Mouse (Mus musculus) hindbrain, postnatal 0 days (tissue): ENCODE data around the gene Vstm2l. TPM values are rescaled to one million over a fixed set of nuclear protein-coding genes. Genes with fewer than 3 reads are reported as not detected.

ENCODE experiments used
- ATAC-seq: fragments of 200-750 bp; cut with Nextera tagmentation; 2 replicates; pipeline ENCODE4 v1.8.0; 2017; ENCODE audit warnings: mild to moderate bottlenecking, moderate TSS enrichment, moderate library complexity
- DNase-seq: peaks from one replicate; pipeline ENCODE4 v3.0.0-alpha.2; 2015; ENCODE audit warnings: low spot score
- H3K27ac ChIP-seq: fragments of 300-500 bp; sonication (generic); 2 replicates; pipeline ENCODE4 v1.5.1; 2014; ENCODE audit warnings: mild to moderate bottlenecking
- H3K27me3 ChIP-seq: fragments of 300-500 bp; sonication (generic); 2 replicates; pipeline ENCODE4 v1.6.1; 2014; ENCODE audit warnings: low read length, mixed read lengths; ENCODE audit not compliant: insufficient read depth
- H3K36me3 ChIP-seq: fragments of 300-500 bp; sonication (generic); 2 replicates; pipeline ENCODE4 v1.6.1; 2014; ENCODE audit warnings: low read length, mixed read lengths; ENCODE audit not compliant: insufficient read depth
- H3K4me1 ChIP-seq: fragments of 300-500 bp; sonication (generic); 2 replicates; pipeline ENCODE4 v1.6.1; 2014; ENCODE audit warnings: antibody characterized with exemption, low read length, mixed read lengths; ENCODE audit not compliant: insufficient read depth
- H3K4me2 ChIP-seq: fragments of 300-500 bp; sonication (generic); 2 replicates; pipeline ENCODE4 v1.6.1; 2014; ENCODE audit warnings: low read depth, mild to moderate bottlenecking, low read length, moderate library complexity, mixed read lengths
- H3K4me3 ChIP-seq: fragments of 300-500 bp; sonication (generic); 2 replicates; pipeline ENCODE4 v1.5.1; 2014; ENCODE audit warnings: low read length
- H3K9ac ChIP-seq: fragments of 300-500 bp; sonication (generic); replicated peaks from 2 replicates; pipeline ENCODE4 v1.6.1; 2014; ENCODE audit warnings: mild to moderate bottlenecking, low read length, moderate library complexity, mixed read lengths
- H3K9me3 ChIP-seq: fragments of 300-500 bp; sonication (generic); 2 replicates; pipeline ENCODE4 v1.6.1; 2016; ENCODE audit warnings: low read length, mixed read lengths
- CTCF ChIP-seq: IDR thresholded peaks from 2 replicates; pipeline ENCODE4 v1.5.1; 2016; ENCODE audit warnings: antibody characterized with exemption, control low read depth, low read depth
- WGBS: fragments of 180-500 bp; shearing (Covaris S2); extraction: QIAGEN DNeasy Blood & Tissue Kit; methylation state at CpG from one replicate; pipeline ENCODE4 v1.1.7; 2014; 5-methylcytosine and 5-hydroxymethylcytosine counted together
- polyA plus RNA-seq: library from polyadenylated mRNA; unstranded; fragments of >200 nt; fragmentation: Nextera tagmentation; extraction: Ambion mirVana; gene quantifications from 2 replicates; pipeline ENCODE4 v1.2.1, GENCODE M21; 2015
- total RNA-seq: library from RNA; depleted of rRNA; stranded (reverse); fragments of >200 nt; gene quantifications from 2 replicates; pipeline ENCODE4 v1.2.3, GENCODE M21; 2014

Gene Vstm2l
- total and polyA plus RNA-seq, 2 experiments from 2014 or later, result 46.4 to 326 TPM

DNA sequence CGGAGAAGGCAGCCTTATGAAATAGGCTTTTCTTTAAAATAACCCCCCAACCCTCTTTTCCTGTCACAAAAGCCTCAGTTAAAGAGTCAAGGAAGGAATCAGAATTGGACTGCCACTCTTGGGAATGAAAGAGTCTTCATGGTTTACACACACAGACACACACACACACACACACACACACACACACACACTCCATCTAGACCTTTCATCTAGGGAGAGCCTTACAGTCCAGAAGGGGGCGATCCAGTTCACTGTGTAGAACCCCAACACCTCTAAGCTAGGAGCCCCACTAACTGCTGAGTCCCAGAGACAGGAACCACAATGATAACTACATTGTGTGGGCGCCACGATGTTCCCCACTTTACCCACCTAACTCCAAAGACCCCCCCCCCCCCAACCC, 748 bp upstream of the Vstm2l start:
- Histone ChIP-seq H3K27me3 (0 out of 2 replicates have a peak, but pooled peaks cover 7% of the 10 kb centered on the region), H3K27ac (no peak overlapping the region), H3K4me3 (peak overlapping the region; percentile 57), H3K9me3 (no peaks in the 10 kb centered on the region), H3K4me1 (no peaks in the 10 kb centered on the region; the same call in 1 of the 2 replicates), H3K4me2 (peak overlapping the region; percentile 74), H3K9ac (peak overlapping the region; percentile 58; the same call in 1 of the 2 replicates), H3K36me3 (no peaks in the 10 kb centered on the region)
- TF ChIP-seq CTCF, result peak; percentile 55
- 3% methylated on average over 4 of the region's 4 CpGs for WGBS
- DNase-seq (peak; percentile 61), ATAC-seq (peak; percentile 30; the same call in 1 of the 2 replicates)

GRCm38 (mm10) chr2:157914889-157915517, 550 bp downstream of the Vstm2l start:
- peak overlapping the region; percentile 77 for H3K27ac ChIP-seq
- peak overlapping the region; percentile 74 for H3K4me2 ChIP-seq
- H3K9me3 ChIP-seq, result no peaks in the 10 kb centered on the region
- peak; percentile 44; the same call in 1 of the 2 replicates for ATAC-seq
- H3K27me3 ChIP-seq, result 0 out of 2 replicates have a peak, but pooled peaks cover 7% of the 10 kb centered on the region
- H3K4me1 ChIP-seq, result no peaks in the 10 kb centered on the region; the same call in 1 of the 2 replicates
- DNase-seq, result peak; percentile 45
- whole genome bisulfite sequencing, result 30% methylated on average over 37 of the region's 43 CpGs
- H3K4me3 ChIP-seq, result peak overlapping the region; percentile 57
- no peaks in the 10 kb centered on the region for H3K36me3 ChIP-seq
- H3K9ac ChIP-seq, result peak overlapping the region; percentile 58
- TF ChIP-seq CTCF, result peak; percentile 48

- H3K27ac ChIP-seq, result no peak overlapping the region
- ATAC-seq (no peak), DNase-seq (no peak)
- 4% methylated on average over 10 of the region's 10 CpGs for WGBS
- H3K36me3 ChIP-seq, result no peaks in the 10 kb centered on the region
- no peak for TF ChIP-seq CTCF
- no peaks in the 10 kb centered on the region for H3K9me3 ChIP-seq
- H3K4me2 ChIP-seq, result peak overlapping the region; percentile 46
- H3K27me3 ChIP-seq, result 0 out of 2 replicates have a peak, but pooled peaks cover 7% of the 10 kb centered on the region
- no peak overlapping the region for H3K9ac ChIP-seq
- H3K4me1 ChIP-seq, result peaks cover 17% of the 10 kb centered on the region
- peak overlapping the region; percentile 8; the same call in 1 of the 2 replicates for H3K4me3 ChIP-seq
Observed at GRCm38 (mm10) chr2:157918529-157918928, 4.1 kb downstream of the Vstm2l start.

- DNase-seq (peak; percentile 54), ATAC-seq (no peak)
- peaks cover 19% of the 10 kb centered on the region for H3K4me1 ChIP-seq
- no peaks in the 10 kb centered on the region for H3K36me3 ChIP-seq
- H3K4me3 ChIP-seq, result no peak overlapping the region
- TF ChIP-seq CTCF, result no peak
- 0 out of 2 replicates have a peak overlapping the region, but pooled peaks have one; percentile 16 for H3K4me2 ChIP-seq
- H3K27me3 ChIP-seq, result no peaks in the 10 kb centered on the region
- H3K27ac ChIP-seq, result no peak overlapping the region
- H3K9ac ChIP-seq, result 0 out of 2 replicates have a peak overlapping the region, but pooled peaks have one; percentile 3
- whole genome bisulfite sequencing, result 36% methylated on average over 7 of the region's 7 CpGs
- no peaks in the 10 kb centered on the region for H3K9me3 ChIP-seq
Observed at GRCm38 (mm10) chr2:157921551-157921950, 7.1 kb downstream of the Vstm2l start.

DNA sequence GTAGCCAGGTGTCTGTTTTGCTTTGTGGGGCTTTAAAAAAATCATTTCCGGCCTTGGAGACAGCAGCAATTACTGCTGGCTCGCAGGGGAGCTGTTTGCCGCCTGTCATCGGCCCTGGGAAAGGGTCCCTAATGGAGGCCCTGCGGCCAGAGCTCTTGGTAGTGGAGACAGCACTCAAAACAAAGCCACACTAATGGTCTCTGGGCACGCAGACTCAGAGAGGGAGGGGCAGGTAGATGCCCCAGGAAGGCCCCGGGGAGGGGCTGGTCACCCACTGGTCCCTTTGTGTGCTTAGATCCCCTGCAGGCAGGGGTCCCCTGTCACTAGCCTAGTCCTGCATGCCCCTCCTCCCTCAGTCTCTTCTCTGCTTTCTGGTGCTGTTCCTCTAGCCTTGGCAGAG, 9.0 kb downstream of the Vstm2l start:
- Histone ChIP-seq H3K4me2 (peak overlapping the region; percentile 21), H3K4me3 (no peak overlapping the region), H3K27ac (no peak overlapping the region), H3K9ac (no peak overlapping the region), H3K4me1 (peaks cover 19% of the 10 kb centered on the region), H3K27me3 (no peaks in the 10 kb centered on the region), H3K9me3 (no peaks in the 10 kb centered on the region), H3K36me3 (no peaks in the 10 kb centered on the region)
- peak; percentile 30 for DNase-seq
- ATAC-seq, result no peak
- TF ChIP-seq CTCF, result no peak
- 5% methylated on average over 7 of the region's 7 CpGs for WGBS

- H3K9me3 ChIP-seq, result no peaks in the 10 kb centered on the region
- ATAC-seq (no peak), DNase-seq (no peak)
- peaks cover 19% of the 10 kb centered on the region for H3K4me1 ChIP-seq
- 52% methylated on average over 5 of the region's 5 CpGs for WGBS
- no peak overlapping the region for H3K4me2 ChIP-seq
- H3K4me3 ChIP-seq, result no peak overlapping the region
- TF ChIP-seq CTCF, result no peak
- H3K36me3 ChIP-seq, result no peaks in the 10 kb centered on the region
- H3K27me3 ChIP-seq, result no peaks in the 10 kb centered on the region
- no peak overlapping the region for H3K9ac ChIP-seq
- H3K27ac ChIP-seq, result no peak overlapping the region
Observed at GRCm38 (mm10) chr2:157924504-157924903, 10.1 kb downstream of the Vstm2l start.

GRCm38 (mm10) chr2:157926502-157926901, 12.0 kb downstream of the Vstm2l start:
- WGBS, result 34% methylated on average over 7 of the region's 7 CpGs
- TF ChIP-seq CTCF, result no peak
- ATAC-seq (no peak), DNase-seq (peak; percentile 27)
- no peak overlapping the region for H3K4me2 ChIP-seq
- H3K27ac ChIP-seq, result 0 out of 2 replicates have a peak overlapping the region, but pooled peaks have one; percentile 1
- no peaks in the 10 kb centered on the region for H3K36me3 ChIP-seq
- H3K4me1 ChIP-seq, result peaks cover 17% of the 10 kb centered on the region
- no peaks in the 10 kb centered on the region for H3K9me3 ChIP-seq
- no peak overlapping the region for H3K4me3 ChIP-seq
- H3K27me3 ChIP-seq, result no peaks in the 10 kb centered on the region
- no peak overlapping the region for H3K9ac ChIP-seq
